Mouse (Mus musculus) liver, postnatal 0 days (tissue): ENCODE results near the gene Spaca9. TPM values are rescaled to one million over a fixed set of nuclear protein-coding genes. Genes with fewer than 3 reads are reported as not detected.
A peak's percentile ranks its signal among the peaks of the same experiment; 100 is the strongest.

Experiments used
- ATAC-seq: fragments of 200-750 bp; cut with Nextera tagmentation; 2 replicates; pipeline ENCODE4 v1.8.0; 2017; ENCODE audit warnings: mild to moderate bottlenecking, moderate library complexity
- DNase-seq: peaks from one replicate; pipeline ENCODE4 v3.0.0-alpha.2; 2016
- H3K27ac ChIP-seq: fragments of 300-500 bp; sonication (generic); 2 replicates; pipeline ENCODE4 v1.5.1; 2014; ENCODE audit warnings: antibody characterized with exemption, moderate library complexity, mild to moderate bottlenecking, low read depth
- H3K27me3 ChIP-seq: fragments of 300-500 bp; sonication (generic); 2 replicates; pipeline ENCODE4 v1.6.1; 2014; ENCODE audit warnings: low read length, control low read depth, mixed read lengths; ENCODE audit not compliant: insufficient read depth
- H3K36me3 ChIP-seq: fragments of 300-500 bp; sonication (generic); replicated peaks from 2 replicates; pipeline ENCODE4 v1.6.1; 2014; ENCODE audit warnings: mild to moderate bottlenecking, control low read depth, low read length, moderate library complexity, mixed read lengths; ENCODE audit not compliant: insufficient read depth
- H3K4me1 ChIP-seq: fragments of 300-500 bp; sonication (generic); 2 replicates; pipeline ENCODE4 v1.6.1; 2014; ENCODE audit warnings: antibody characterized with exemption, mild to moderate bottlenecking, control low read depth; ENCODE audit not compliant: insufficient read depth
- H3K4me2 ChIP-seq: fragments of 300-500 bp; sonication (generic); 2 replicates; pipeline ENCODE4 v1.6.1; 2014; ENCODE audit warnings: low read depth, mild to moderate bottlenecking, low read length, moderate library complexity, mixed read lengths
- H3K4me3 ChIP-seq: fragments of 300-500 bp; sonication (generic); 2 replicates; pipeline ENCODE4 v1.5.1; 2014; ENCODE audit warnings: low read depth, low read length
- H3K9ac ChIP-seq: fragments of 300-500 bp; sonication (generic); replicated peaks from 2 replicates; pipeline ENCODE4 v1.6.1; 2014; ENCODE audit warnings: mild to moderate bottlenecking, moderate library complexity
- H3K9me3 ChIP-seq: fragments of 300-500 bp; sonication (generic); 2 replicates; pipeline ENCODE4 v1.6.1; 2016; ENCODE audit warnings: mild to moderate bottlenecking, control low read depth, low read length, mixed read lengths
- CTCF ChIP-seq: sonication (generic); IDR thresholded peaks from 2 replicates; pipeline ENCODE4 v1.5.1; 2016; ENCODE audit warnings: antibody characterized with exemption, low read depth
- EP300 ChIP-seq: IDR thresholded peaks from 2 replicates; pipeline ENCODE4 v1.6.1; 2016; ENCODE audit warnings: antibody characterized with exemption, low read depth, mild to moderate bottlenecking
- WGBS: fragments of 180-500 bp; shearing (Covaris S2); extraction: QIAGEN DNeasy Blood & Tissue Kit; methylation state at CpG from one replicate; pipeline ENCODE4 v1.1.7; 2014; ENCODE audit not compliant: insufficient replicate concordance; 5-methylcytosine and 5-hydroxymethylcytosine counted together
- polyA plus RNA-seq: library from polyadenylated mRNA; unstranded; fragments of >200 nt; fragmentation: Nextera tagmentation; extraction: Ambion mirVana; gene quantifications from 2 replicates; pipeline ENCODE4 v1.2.1, GENCODE M21; 2015

Gene Spaca9
- polyA plus RNA-seq: 2.1 and 2.5 TPM in 2 replicates

DNA sequence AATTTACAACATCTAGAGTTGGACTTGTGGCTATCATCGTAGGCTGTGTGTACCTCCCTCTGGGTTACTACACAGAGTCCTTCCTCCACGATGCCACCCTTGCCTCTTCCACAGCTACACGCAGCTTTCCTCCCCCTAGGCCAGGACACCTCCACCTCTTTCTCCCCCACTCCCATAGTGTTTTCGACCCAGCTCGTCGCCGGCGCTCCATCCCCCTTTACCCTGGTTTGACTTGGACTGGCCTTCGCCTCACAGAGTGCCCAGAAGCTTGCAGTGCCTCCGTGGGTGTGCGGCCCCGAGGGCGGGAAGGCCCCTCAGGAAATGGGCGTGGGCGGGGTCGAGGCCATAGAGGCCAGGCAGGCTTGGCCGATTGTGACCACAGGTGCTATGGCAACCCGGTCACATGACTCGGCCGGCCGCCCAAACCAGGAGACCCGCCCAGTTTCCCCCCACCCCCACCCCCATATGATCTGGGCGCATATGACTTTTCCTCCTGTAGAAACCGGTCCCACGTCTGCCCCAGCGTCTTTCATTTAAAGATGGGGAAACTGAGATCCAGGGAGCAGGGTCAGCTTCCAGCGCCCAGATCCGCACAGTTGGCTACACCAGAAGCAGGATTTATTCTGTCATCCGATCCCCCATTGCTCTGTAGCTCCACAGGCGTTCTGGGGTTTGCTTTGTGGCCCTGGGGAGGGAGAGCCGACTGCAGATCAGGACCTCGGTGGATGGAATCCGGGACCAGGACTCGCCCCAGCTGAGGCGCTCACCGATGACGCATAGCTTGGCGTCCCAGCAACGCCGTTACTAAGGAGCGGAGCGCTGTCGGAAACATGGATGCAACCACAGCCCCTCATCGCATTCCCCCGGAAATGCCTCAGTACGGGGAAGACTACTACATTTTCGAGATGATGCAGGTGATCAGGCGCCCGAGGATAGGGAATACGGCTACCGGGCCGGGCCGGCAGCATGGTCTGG lies at the start of gene Spaca9, which contains the start of gene Ak8:
Gene Spaca9 (minus strand): TSS at position 367 of the 975 bp plus-strand sequence.
Gene Ak8 (plus strand): TSS at position 804 of the 975 bp plus-strand sequence.
- peak; percentile 79 for ATAC-seq
- DNase-seq: peak; percentile 79
- H3K4me1 ChIP-seq: peaks cover 15% of the 10 kb centered on the region
- H3K9me3 ChIP-seq: no peaks in the 10 kb centered on the region
- TF ChIP-seq EP300 (no peak), CTCF (no peak)
- no peaks in the 10 kb centered on the region for H3K36me3 ChIP-seq
- peak within 1 kb of the TSS; percentile 97 for H3K4me2 ChIP-seq
- 0 out of 2 replicates have a peak, but pooled peaks cover 3% of the 10 kb centered on the region for H3K27me3 ChIP-seq
- H3K27ac ChIP-seq: peak within 1 kb of the TSS; percentile 68
- peak within 1 kb of the TSS; percentile 64 for H3K4me3 ChIP-seq
- peak within 1 kb of the TSS; percentile 59 for H3K9ac ChIP-seq
- WGBS: 2% methylated on average over 53 of the region's 53 CpGs

DNA sequence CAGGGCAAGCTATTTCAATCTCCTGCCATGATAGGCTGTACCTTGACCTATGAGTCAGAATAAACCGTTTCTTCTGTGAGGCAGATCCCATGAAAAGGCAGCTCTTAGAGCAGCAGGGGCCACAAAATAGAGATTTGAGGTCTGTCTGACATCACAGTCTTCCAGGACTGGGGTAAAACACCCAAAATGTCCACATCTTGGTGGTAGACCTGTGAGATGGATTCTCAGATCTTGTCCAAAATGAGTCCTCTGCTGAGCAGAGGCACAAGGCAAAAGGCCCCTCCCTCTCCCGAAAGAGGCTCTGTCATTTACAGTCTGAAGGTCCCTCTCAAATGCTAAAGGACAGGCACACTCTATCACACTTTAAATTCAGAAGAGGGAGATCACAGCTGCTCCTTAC lies 48.2 kb upstream of the Spaca9 start:
- H3K4me3 ChIP-seq: no peak overlapping the region
- 73% methylated on average over 2 of the region's 2 CpGs for WGBS
- no peak for DNase-seq

DNA sequence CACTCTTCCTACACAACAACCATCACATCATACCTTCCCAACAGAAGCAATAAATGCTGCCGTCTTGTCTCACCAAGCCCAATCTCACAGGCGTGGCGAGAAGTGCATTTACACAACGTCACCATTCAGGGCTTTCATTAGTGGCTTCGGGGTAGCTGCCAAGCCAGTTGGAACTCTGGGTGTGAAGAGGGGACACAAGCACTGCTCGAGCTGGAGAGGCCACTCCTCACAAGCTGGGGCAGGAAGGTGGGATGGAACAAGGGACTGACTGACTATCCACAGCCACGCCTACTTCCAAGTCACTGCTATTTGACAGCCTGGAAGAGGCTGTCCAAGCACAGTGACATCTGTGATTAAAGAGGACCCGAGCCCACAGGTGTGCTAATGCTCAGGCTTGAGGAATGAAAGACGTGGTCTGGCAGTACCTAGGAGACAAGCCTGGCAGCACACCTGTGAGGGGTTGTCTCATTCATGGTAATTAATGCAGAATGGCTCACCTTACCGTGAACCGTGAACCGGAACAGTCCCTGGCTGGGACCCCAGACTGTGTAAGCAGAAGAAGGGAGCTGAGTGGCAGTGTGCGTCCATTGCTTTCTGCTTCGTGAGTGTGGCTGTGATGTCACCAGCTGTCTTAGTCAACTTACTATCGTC lies 47.3 kb upstream of the Spaca9 start:
- H3K27me3 ChIP-seq: peaks cover 3% of the 10 kb centered on the region
- WGBS: 70% methylated on average over 15 of the region's 15 CpGs
- DNase-seq: no peak

More for the DNA sequence above, 48.2 kb upstream of the Spaca9 start:
- Histone ChIP-seq H3K4me2 (no peak overlapping the region), H3K27me3 (peaks cover 3% of the 10 kb centered on the region), H3K4me1 (peaks cover 2% of the 10 kb centered on the region; the same call in 1 of the 2 replicates), H3K27ac (no peak overlapping the region), H3K36me3 (no peaks in the 10 kb centered on the region), H3K9ac (no peak overlapping the region), H3K9me3 (no peaks in the 10 kb centered on the region)
- no peak for ATAC-seq
- TF ChIP-seq EP300 (no peak), CTCF (no peak)

DNA sequence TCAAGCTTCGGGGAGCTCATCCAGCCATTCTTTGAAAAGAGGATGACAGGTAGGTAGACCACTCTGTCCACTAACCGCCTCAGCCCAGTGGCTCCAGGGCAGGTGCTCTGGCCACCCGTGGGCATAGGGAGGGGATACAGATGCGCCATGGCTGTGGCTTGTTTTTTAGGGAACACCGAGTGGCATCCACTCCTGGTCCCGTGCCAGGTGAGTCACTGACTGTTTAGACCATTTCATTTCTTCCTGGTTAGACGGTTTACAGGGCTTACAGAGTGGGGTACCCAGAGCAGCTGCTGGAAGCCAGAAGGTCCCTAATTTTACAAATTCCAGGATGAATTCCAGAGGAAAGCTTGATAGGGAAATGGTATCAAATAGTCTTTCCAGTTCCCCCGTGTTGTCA lies 43.2 kb upstream of the Spaca9 start:
- H3K9me3 ChIP-seq: no peaks in the 10 kb centered on the region
- H3K4me2 ChIP-seq: no peak overlapping the region
- H3K4me1 ChIP-seq: no peaks in the 10 kb centered on the region
- no peaks in the 10 kb centered on the region for H3K36me3 ChIP-seq
- no peak overlapping the region for H3K4me3 ChIP-seq
- 66% methylated on average over 8 of the region's 8 CpGs for WGBS
- DNase-seq (no peak), ATAC-seq (no peak)
- H3K9ac ChIP-seq: no peak overlapping the region
- H3K27ac ChIP-seq: no peak overlapping the region
- TF ChIP-seq EP300 (no peak), CTCF (no peak)
- H3K27me3 ChIP-seq: no peaks in the 10 kb centered on the region

More for the DNA sequence above, 47.3 kb upstream of the Spaca9 start:
- Histone ChIP-seq H3K4me1 (peaks cover 2% of the 10 kb centered on the region; the same call in 1 of the 2 replicates), H3K4me2 (no peak overlapping the region), H3K9ac (no peak overlapping the region), H3K9me3 (no peaks in the 10 kb centered on the region), H3K4me3 (no peak overlapping the region), H3K27ac (no peak overlapping the region), H3K36me3 (no peaks in the 10 kb centered on the region)
- ATAC-seq: no peak
- TF ChIP-seq EP300 (no peak), CTCF (no peak)

DNA sequence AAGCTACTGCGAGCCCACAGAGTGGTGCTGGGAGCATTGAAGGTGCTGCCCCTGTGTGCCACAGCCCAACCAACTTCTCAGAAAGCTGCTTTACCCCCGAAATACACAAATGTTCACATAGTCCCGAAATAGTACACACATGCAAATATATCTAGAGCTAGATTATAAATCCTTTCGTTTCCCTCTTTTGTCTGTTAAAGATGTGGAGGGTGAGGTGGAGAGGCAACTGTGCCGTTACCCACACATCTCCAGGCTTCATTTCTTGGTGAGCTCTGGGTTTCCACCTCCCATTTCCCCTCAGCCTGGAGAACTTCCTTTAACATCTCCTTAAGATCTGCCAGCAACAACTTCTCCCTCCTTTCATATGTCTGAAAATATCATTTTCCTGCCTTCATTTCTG lies 40.6 kb upstream of the Spaca9 start:
- WGBS: 57% methylated on average over 5 of the region's 5 CpGs

DNA sequence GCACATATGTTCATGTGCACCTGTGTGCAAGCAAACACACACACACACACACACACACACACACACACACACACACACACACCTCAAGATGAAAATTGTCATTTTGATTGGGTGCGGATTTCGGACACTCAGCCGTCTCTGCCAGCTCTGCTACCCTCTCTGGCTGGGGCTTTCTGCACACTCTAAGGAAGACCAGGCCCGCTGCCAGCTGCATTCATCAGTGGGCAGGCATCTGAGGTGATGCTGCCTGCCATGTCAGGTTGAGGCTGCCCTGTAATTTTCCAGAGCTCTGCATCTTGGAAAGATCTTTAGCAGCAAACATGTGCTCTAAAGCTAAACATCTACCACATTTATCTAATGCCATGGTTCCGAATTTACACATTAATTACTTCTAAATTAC lies 37.6 kb upstream of the Spaca9 start:
- Histone ChIP-seq H3K9ac (no peak overlapping the region), H3K9me3 (no peaks in the 10 kb centered on the region), H3K27me3 (no peaks in the 10 kb centered on the region), H3K4me3 (no peak overlapping the region), H3K4me1 (no peaks in the 10 kb centered on the region), H3K27ac (no peak overlapping the region), H3K4me2 (no peak overlapping the region), H3K36me3 (no peaks in the 10 kb centered on the region)
- DNase-seq: no peak
- 82% methylated on average over 5 of the region's 5 CpGs for WGBS
- ATAC-seq: no peak
- TF ChIP-seq EP300: no peak
- no peak for TF ChIP-seq CTCF

More for the DNA sequence above, 40.6 kb upstream of the Spaca9 start:
- no peak overlapping the region for H3K27ac ChIP-seq
- H3K9me3 ChIP-seq: no peaks in the 10 kb centered on the region
- H3K4me3 ChIP-seq: no peak overlapping the region
- no peak for TF ChIP-seq CTCF
- no peak for TF ChIP-seq EP300
- ATAC-seq (no peak), DNase-seq (no peak)
- no peak overlapping the region for H3K4me2 ChIP-seq
- H3K9ac ChIP-seq: no peak overlapping the region
- H3K27me3 ChIP-seq: no peaks in the 10 kb centered on the region
- no peaks in the 10 kb centered on the region for H3K4me1 ChIP-seq
- no peaks in the 10 kb centered on the region for H3K36me3 ChIP-seq
